Mouse (Mus musculus) adrenal gland, adult 8-10 months (tissue): ENCODE data around the gene Il1rl2. TPM values are rescaled to one million over a fixed set of nuclear protein-coding genes. Genes with fewer than 3 reads are reported as not detected.
"Not testable (repeated sequence)": the region's sequence is repeated elsewhere in the genome, so short reads cannot be mapped to it uniquely, and the experiment has no call there.

Experiments used
- DNase-seq: peaks from one replicate; pipeline ENCODE4 v3.0.0; 2022
- total RNA-seq, 4 experiments: library from RNA; stranded (reverse); gene quantifications; 2 replicates each; pipeline ENCODE4 v1.2.4; 2022

Il1rl2 gene
- total RNA-seq: 1 to 10 TPM; 1.0 to 2.4 (median 1.6) TPM

- no peak for DNase-seq
These were observed at the start of gene Il1rl2 for GRCm38 (mm10) chr1:40324457-40324856. Gene Il1rl2, plus strand, starts transcription at chr1:40324610.

- DNase-seq: no peak
These were observed 49.0 kb upstream of the Il1rl2 start for GRCm38 (mm10) chr1:40275285-40276013.

- no peak for DNase-seq
These were observed 46.5 kb upstream of the Il1rl2 start for GRCm38 (mm10) chr1:40277944-40278343.

GRCm38 (mm10) chr1:40278720-40279119 lies 45.7 kb upstream of the Il1rl2 start:
- no peak for DNase-seq

- DNase-seq: no peak
These were observed 45.1 kb upstream of the Il1rl2 start for GRCm38 (mm10) chr1:40279182-40279743.

- no peak for DNase-seq
These were observed 42.5 kb upstream of the Il1rl2 start for GRCm38 (mm10) chr1:40281950-40282349.

- DNase-seq: peak; percentile 13
These were observed 42.0 kb upstream of the Il1rl2 start for GRCm38 (mm10) chr1:40282394-40282793.

- no peak for DNase-seq
These were observed 40.4 kb upstream of the Il1rl2 start for GRCm38 (mm10) chr1:40283995-40284394.

- DNase-seq: no peak
These were observed 33.7 kb upstream of the Il1rl2 start for GRCm38 (mm10) chr1:40290489-40291255.

- DNase-seq: no peak
These were observed 32.2 kb upstream of the Il1rl2 start for GRCm38 (mm10) chr1:40292231-40292630.

- DNase-seq: no peak
These were observed 30.5 kb upstream of the Il1rl2 start for GRCm38 (mm10) chr1:40293891-40294290.

GRCm38 (mm10) chr1:40294824-40295223 lies 29.6 kb upstream of the Il1rl2 start:
- DNase-seq: no peak

- DNase-seq: no peak
These were observed 26.4 kb upstream of the Il1rl2 start for GRCm38 (mm10) chr1:40298053-40298452.

GRCm38 (mm10) chr1:40303179-40303866 lies 21.1 kb upstream of the Il1rl2 start:
- DNase-seq: no peak

- DNase-seq: not testable (repeated sequence)
These were observed 20.1 kb upstream of the Il1rl2 start for GRCm38 (mm10) chr1:40304321-40304720.

- no peak for DNase-seq
These were observed 18.3 kb upstream of the Il1rl2 start for GRCm38 (mm10) chr1:40306111-40306510.

GRCm38 (mm10) chr1:40311123-40311522 lies 13.3 kb upstream of the Il1rl2 start:
- no peak for DNase-seq

- DNase-seq: no peak
These were observed 12.8 kb upstream of the Il1rl2 start for GRCm38 (mm10) chr1:40311625-40312024.

- no peak for DNase-seq
These were observed 10.4 kb upstream of the Il1rl2 start for GRCm38 (mm10) chr1:40314016-40314415.

GRCm38 (mm10) chr1:40317657-40318056 lies 6.8 kb upstream of the Il1rl2 start:
- DNase-seq: no peak

- DNase-seq: no peak
These were observed 2.6 kb upstream of the Il1rl2 start for GRCm38 (mm10) chr1:40321824-40322223.

- no peak for DNase-seq
These were observed 1.9 kb upstream of the Il1rl2 start for GRCm38 (mm10) chr1:40322543-40322942.
